Mouse (Mus musculus) small intestine, adult 2 months (tissue): ENCODE results near the gene Khsrp.

Experiments used
- CTCF ChIP-seq: fragments of 200-500 bp; IDR thresholded peaks from 2 replicates; pipeline ENCODE4 v1.5.1; 2012; ENCODE audit warnings: low read depth, mild to moderate bottlenecking, control low read depth, inconsistent platforms, low read length, moderate library complexity, mixed read lengths; ENCODE audit not compliant: insufficient replicate concordance, insufficient read length; ENCODE audit errors: extremely low read depth
- POLR2A ChIP-seq: fragments of 200-500 bp; IDR thresholded peaks from 2 replicates; pipeline ENCODE4 v1.6.1; 2012; ENCODE audit warnings: low read depth, mild to moderate bottlenecking, control low read depth, inconsistent platforms, low read length, moderate library complexity

- TF ChIP-seq CTCF (no peak), POLR2A (peak; percentile 46)
These were observed at the start of gene Khsrp for GRCm38 (mm10) chr17:57030931-57031660.
